Mouse (Mus musculus) embryonic facial prominence, embryonic 11.5 days (tissue): ENCODE measurements around the gene Epp13. TPM values are rescaled to one million over a fixed set of nuclear protein-coding genes. Genes with fewer than 3 reads are reported as not detected.
A peak's percentile ranks its signal among the peaks of the same experiment; 100 is the strongest.

Source experiments
- ATAC-seq: fragments of 200-750 bp; cut with Nextera tagmentation; replicated peaks from 2 replicates; pipeline ENCODE4 v1.8.0; 2017; ENCODE audit warnings: low read depth; ENCODE audit not compliant: insufficient number of reproducible peaks, low FRiP score, low TSS enrichment
- DNase-seq: peaks from one replicate; pipeline ENCODE4 v3.0.0-alpha.2; 2015; ENCODE audit warnings: low spot score
- H3K27ac ChIP-seq: fragments of 300-500 bp; sonication (generic); replicated peaks from 2 replicates; pipeline ENCODE4 v1.5.1; 2014; ENCODE audit warnings: mild to moderate bottlenecking, low read depth, low read length, control low read depth
- H3K27me3 ChIP-seq: fragments of 300-500 bp; sonication (generic); 2 replicates; pipeline ENCODE4 v1.6.1; 2014; ENCODE audit warnings: mild to moderate bottlenecking, low read length, moderate library complexity, mixed read lengths; ENCODE audit not compliant: control insufficient read depth, insufficient read depth
- H3K36me3 ChIP-seq: fragments of 300-500 bp; sonication (generic); replicated peaks from 2 replicates; pipeline ENCODE4 v1.6.1; 2014; ENCODE audit warnings: low read depth, mild to moderate bottlenecking, low read length, moderate library complexity, mixed read lengths; ENCODE audit not compliant: control insufficient read depth, insufficient read depth
- H3K4me1 ChIP-seq: fragments of 300-500 bp; sonication (generic); 2 replicates; pipeline ENCODE4 v1.6.1; 2014; ENCODE audit warnings: low read length, mixed read lengths; ENCODE audit not compliant: control insufficient read depth, insufficient read depth
- H3K4me2 ChIP-seq: fragments of 300-500 bp; sonication (generic); 2 replicates; pipeline ENCODE4 v1.6.1; 2014; ENCODE audit warnings: low read depth, mild to moderate bottlenecking, control low read depth, low read length, moderate library complexity
- H3K4me3 ChIP-seq: fragments of 300-500 bp; sonication (generic); 2 replicates; pipeline ENCODE4 v1.5.1; 2014; ENCODE audit warnings: low read depth, low read length, control low read depth
- H3K9ac ChIP-seq: fragments of 300-500 bp; sonication (generic); replicated peaks from 2 replicates; pipeline ENCODE4 v1.6.1; 2014; ENCODE audit warnings: mild to moderate bottlenecking, control low read depth, low read length
- H3K9me3 ChIP-seq: fragments of 300-500 bp; sonication (generic); replicated peaks from 2 replicates; pipeline ENCODE4 v1.6.1; 2016; ENCODE audit warnings: mild to moderate bottlenecking, low read length, inconsistent platforms, mixed read lengths; ENCODE audit not compliant: control insufficient read depth
- WGBS: fragments of 180-500 bp; shearing (Covaris S2); extraction: QIAGEN DNeasy Blood & Tissue Kit; methylation state at CpG from one replicate; pipeline ENCODE4 v1.1.7; 2014; 5-methylcytosine and 5-hydroxymethylcytosine counted together
- polyA plus RNA-seq: library from polyadenylated mRNA; unstranded; fragments of >200 nt; fragmentation: Nextera tagmentation; extraction: Ambion mirVana; gene quantifications from 2 replicates; pipeline ENCODE4 v1.2.1, GENCODE M21; 2014

Epp13 gene
- polyA plus RNA-seq, 1 experiment from 2014 or later = not detected

GRCm38 (mm10) chr7:6262984-6263383, 10.5 kb downstream of the Epp13 start:
- WGBS = 87% methylated on average over 4 of the region's 4 CpGs
- Histone ChIP-seq H3K9me3 (no peaks in the 10 kb centered on the region), H3K4me2 (no peak overlapping the region), H3K36me3 (no peaks in the 10 kb centered on the region), H3K27me3 (no peaks in the 10 kb centered on the region), H3K27ac (no peak overlapping the region), H3K9ac (no peak overlapping the region), H3K4me3 (no peak overlapping the region), H3K4me1 (no peaks in the 10 kb centered on the region)
- no peak for ATAC-seq
- no peak for DNase-seq

GRCm38 (mm10) chr7:6265695-6266094, 13.2 kb downstream of the Epp13 start:
- no peak overlapping the region for H3K9ac ChIP-seq
- DNase-seq = no peak
- no peak overlapping the region for H3K4me3 ChIP-seq
- H3K36me3 ChIP-seq = no peaks in the 10 kb centered on the region
- no peaks in the 10 kb centered on the region for H3K9me3 ChIP-seq
- no peaks in the 10 kb centered on the region for H3K27me3 ChIP-seq
- no peak overlapping the region for H3K27ac ChIP-seq
- WGBS = 64% methylated on average over 8 of the region's 8 CpGs
- no peak for ATAC-seq
- no peak overlapping the region for H3K4me2 ChIP-seq
- H3K4me1 ChIP-seq = no peaks in the 10 kb centered on the region

GRCm38 (mm10) chr7:6277906-6278305, 25.4 kb downstream of the Epp13 start:
- ATAC-seq (no peak), DNase-seq (no peak)
- Histone ChIP-seq H3K9me3 (no peaks in the 10 kb centered on the region), H3K4me1 (no peaks in the 10 kb centered on the region), H3K27ac (no peak overlapping the region), H3K27me3 (no peaks in the 10 kb centered on the region), H3K36me3 (no peaks in the 10 kb centered on the region), H3K9ac (no peak overlapping the region), H3K4me2 (no peak overlapping the region), H3K4me3 (no peak overlapping the region)
- WGBS = 80% methylated on average over 3 of the region's 3 CpGs

- ATAC-seq (no peak), DNase-seq (peak; percentile 87)
- Histone ChIP-seq H3K9ac (no peak overlapping the region; the same call in 1 of the 2 replicates), H3K4me2 (peak overlapping the region; percentile 51), H3K36me3 (no peaks in the 10 kb centered on the region), H3K27ac (no peak overlapping the region), H3K4me3 (peak overlapping the region; percentile 45), H3K27me3 (no peaks in the 10 kb centered on the region), H3K9me3 (no peaks in the 10 kb centered on the region), H3K4me1 (no peaks in the 10 kb centered on the region)
- 3% methylated on average over 1 of the region's 1 CpGs for WGBS
Measured at GRCm38 (mm10) chr7:6282749-6283148, 30.2 kb downstream of the Epp13 start.

GRCm38 (mm10) chr7:6283451-6284075, 31.1 kb downstream of the Epp13 start:
- H3K4me1 ChIP-seq = no peaks in the 10 kb centered on the region
- H3K4me2 ChIP-seq = peak overlapping the region; percentile 51
- H3K9me3 ChIP-seq = no peaks in the 10 kb centered on the region
- no peak overlapping the region for H3K27ac ChIP-seq
- H3K27me3 ChIP-seq = no peaks in the 10 kb centered on the region
- no peaks in the 10 kb centered on the region for H3K36me3 ChIP-seq
- peak overlapping the region; percentile 45 for H3K4me3 ChIP-seq
- WGBS = 1% methylated on average over 23 of the region's 23 CpGs
- DNase-seq = peak; percentile 93
- ATAC-seq = peak; percentile 64
- peak overlapping the region; percentile 59 for H3K9ac ChIP-seq

GRCm38 (mm10) chr7:6284442-6285012, 32.0 kb downstream of the Epp13 start:
- no peak for ATAC-seq
- Histone ChIP-seq H3K4me2 (no peak overlapping the region), H3K4me1 (no peaks in the 10 kb centered on the region), H3K9me3 (no peaks in the 10 kb centered on the region), H3K4me3 (no peak overlapping the region), H3K27ac (no peak overlapping the region), H3K9ac (no peak overlapping the region), H3K27me3 (no peaks in the 10 kb centered on the region), H3K36me3 (no peaks in the 10 kb centered on the region)
- DNase-seq = no peak
- 86% methylated on average over 4 of the region's 4 CpGs for WGBS

- no peak for ATAC-seq
- Histone ChIP-seq H3K27me3 (no peaks in the 10 kb centered on the region), H3K4me3 (no peak overlapping the region), H3K4me2 (no peak overlapping the region), H3K4me1 (no peaks in the 10 kb centered on the region), H3K9me3 (no peaks in the 10 kb centered on the region), H3K36me3 (no peaks in the 10 kb centered on the region), H3K27ac (no peak overlapping the region), H3K9ac (no peak overlapping the region)
- WGBS = 85% methylated on average over 6 of the region's 6 CpGs
- DNase-seq = no peak
Measured at GRCm38 (mm10) chr7:6285366-6285765, 32.9 kb downstream of the Epp13 start.

GRCm38 (mm10) chr7:6285842-6286705, 33.6 kb downstream of the Epp13 start, which contains the start of gene Zfp667:
Gene Zfp667 (plus strand): TSS chr7:6286579.
- Histone ChIP-seq H3K9ac (peak within 1 kb of the TSS; percentile 50), H3K4me3 (peak within 1 kb of the TSS; percentile 45), H3K4me2 (peak within 1 kb of the TSS; percentile 51), H3K36me3 (no peaks in the 10 kb centered on the region), H3K27me3 (no peaks in the 10 kb centered on the region), H3K4me1 (no peaks in the 10 kb centered on the region), H3K9me3 (no peaks in the 10 kb centered on the region), H3K27ac (no peak within 1 kb of the TSS; the same call in 1 of the 2 replicates)
- ATAC-seq (peak; percentile 85), DNase-seq (peak; percentile 98)
- WGBS = 3% methylated on average over 47 of the region's 50 CpGs
